Mouse (Mus musculus): ENCODE results near the gene Scamp5.

DNA sequence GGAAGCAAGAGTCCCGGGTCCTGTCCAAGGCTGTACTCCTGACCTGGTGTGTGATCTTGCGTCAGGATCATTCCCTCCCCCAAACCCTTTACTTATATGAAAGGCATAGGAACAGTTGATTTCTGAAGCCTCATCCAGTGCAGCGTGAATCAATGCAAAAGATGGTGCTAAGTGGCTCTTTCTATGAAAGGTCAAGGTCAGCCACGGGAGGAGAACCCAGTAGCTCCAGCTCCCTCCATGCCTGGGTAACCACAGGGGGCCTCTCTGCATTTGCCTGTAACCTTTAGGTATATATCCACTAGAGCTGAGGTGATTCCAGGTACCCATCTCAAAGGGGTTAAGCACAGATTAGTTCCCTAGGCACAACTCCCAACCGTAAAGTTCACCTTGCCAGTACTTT, 31.7 kb downstream of the Scamp5 start:
- no peak for TF ChIP-seq CTCF (conservative IDR thresholded peaks at IDR 0.05; ENCODE audit: insufficient read depth, insufficient read length, low read depth, low read length)
- TF ChIP-seq POLR2A (IDR thresholded peaks at IDR 0.05; ENCODE audit: low read depth, low read length) = no peak

All from kidney, adult 2 months (tissue).